Mouse (Mus musculus): ENCODE measurements at regions not wholly inside any gene's neighbourhood (a gene's known extent, or its start where the extent isn't known, plus 50 kb on each side); places are given as distances from the start of the nearest gene placed in this dataset.

GRCm38 (mm10) chr2:103848923-103849700 is 51.7 kb upstream of the Caprin1 start:
- peak; percentile 57 for DNase-seq (ENCODE audit: low spot score)

- no peak for DNase-seq (ENCODE audit: low spot score)
Measured at GRCm38 (mm10) chr2:103849766-103850530, 52.5 kb upstream of the Caprin1 start.

GRCm38 (mm10) chr2:103850531-103850816 is 53.0 kb upstream of the Caprin1 start:
- DNase-seq (ENCODE audit: low spot score): no peak

- no peak for DNase-seq (ENCODE audit: low spot score)
Measured at GRCm38 (mm10) chr2:103851171-103851570, 53.7 kb upstream of the Caprin1 start.

GRCm38 (mm10) chr2:103861226-103861625 is 63.8 kb upstream of the Caprin1 start:
- no peak for DNase-seq (ENCODE audit: low spot score)

GRCm38 (mm10) chr2:103864254-103864653 is 66.8 kb upstream of the Caprin1 start:
- DNase-seq (ENCODE audit: low spot score): no peak

GRCm38 (mm10) chr2:103865319-103866171 is 68.1 kb upstream of the Caprin1 start:
- DNase-seq (ENCODE audit: low spot score): no peak

- no peak for DNase-seq (ENCODE audit: low spot score)
Measured at GRCm38 (mm10) chr2:103867241-103867957, 70.0 kb upstream of the Caprin1 start.

- no peak for DNase-seq (ENCODE audit: low spot score)
Measured at GRCm38 (mm10) chr2:103867958-103868330, 70.5 kb upstream of the Caprin1 start.

- no peak for DNase-seq (ENCODE audit: low spot score)
Measured at GRCm38 (mm10) chr2:103868655-103869054, 71.2 kb upstream of the Caprin1 start.

- DNase-seq (ENCODE audit: low spot score): peak; percentile 64
Measured at GRCm38 (mm10) chr2:103871522-103872276, 74.2 kb upstream of the Caprin1 start.

GRCm38 (mm10) chr2:103872277-103872636 is 74.8 kb upstream of the Caprin1 start:
- no peak for DNase-seq (ENCODE audit: low spot score)

GRCm38 (mm10) chr2:103873381-103873780 is 75.9 kb upstream of the Caprin1 start:
- DNase-seq (ENCODE audit: low spot score): no peak

- DNase-seq (ENCODE audit: low spot score): no peak
Measured at GRCm38 (mm10) chr2:103874466-103874865, 77.0 kb upstream of the Caprin1 start.

- no peak for DNase-seq (ENCODE audit: low spot score)
Measured at GRCm38 (mm10) chr2:103875754-103876153, 78.3 kb upstream of the Caprin1 start.

- DNase-seq (ENCODE audit: low spot score): no peak
Measured at GRCm38 (mm10) chr2:103876236-103876635, 78.8 kb upstream of the Caprin1 start.

- DNase-seq (ENCODE audit: low spot score): no peak
Measured at GRCm38 (mm10) chr2:103881026-103881763, 76.6 kb upstream of the Lmo2 start.

GRCm38 (mm10) chr2:103884926-103885325 is 72.9 kb upstream of the Lmo2 start:
- no peak for DNase-seq (ENCODE audit: low spot score)

- DNase-seq (ENCODE audit: low spot score): no peak
Measured at GRCm38 (mm10) chr2:103888023-103888422, 69.8 kb upstream of the Lmo2 start.

GRCm38 (mm10) chr2:103891240-103891767 is 66.5 kb upstream of the Lmo2 start:
- DNase-seq (ENCODE audit: low spot score): no peak
